Mouse (Mus musculus) testis, adult 2 months (tissue): ENCODE results near the gene Amigo1. TPM values are rescaled to one million over a fixed set of nuclear protein-coding genes. Genes with fewer than 3 reads are reported as not detected.
A peak's percentile ranks its signal among the peaks of the same experiment; 100 is the strongest.

Experiments used
- H3K27ac ChIP-seq: fragments of 200-500 bp; 2 replicates; pipeline ENCODE4 v1.5.1; 2012; ENCODE audit warnings: low read depth, low read length; ENCODE audit not compliant: control insufficient read depth, insufficient read depth
- H3K27me3 ChIP-seq: fragments of 200-500 bp; 2 replicates; pipeline ENCODE4 v1.6.1; 2012; ENCODE audit warnings: mild to moderate bottlenecking, low read length, moderate library complexity; ENCODE audit not compliant: control insufficient read depth, insufficient read depth
- H3K36me3 ChIP-seq: fragments of 200-500 bp; 2 replicates; pipeline ENCODE4 v1.6.1; 2012; ENCODE audit warnings: mild to moderate bottlenecking, low read length; ENCODE audit not compliant: control insufficient read depth, insufficient read depth
- H3K4me1 ChIP-seq: fragments of 200-500 bp; 2 replicates; pipeline ENCODE4 v1.6.1; 2012; ENCODE audit warnings: low read length; ENCODE audit not compliant: control insufficient read depth, insufficient read depth
- H3K4me3 ChIP-seq: fragments of 200-500 bp; 2 replicates; pipeline ENCODE4 v1.5.1; 2012; ENCODE audit warnings: low read depth, mild to moderate bottlenecking, low read length, moderate library complexity, mixed read lengths; ENCODE audit not compliant: control insufficient read depth
- CTCF ChIP-seq: fragments of 200-500 bp; IDR thresholded peaks from 2 replicates; pipeline ENCODE4 v1.5.1; 2012; ENCODE audit warnings: low read depth, mild to moderate bottlenecking, inconsistent platforms, low read length, moderate library complexity; ENCODE audit not compliant: control insufficient read depth, insufficient read depth, insufficient replicate concordance
- POLR2A ChIP-seq: fragments of 200-500 bp; IDR thresholded peaks from 2 replicates; pipeline ENCODE4 v1.6.1; 2012; ENCODE audit warnings: low read depth, mild to moderate bottlenecking, inconsistent platforms, low read length, moderate library complexity; ENCODE audit not compliant: control insufficient read depth
- polyA plus RNA-seq: library from polyadenylated mRNA; depleted of rRNA; stranded (reverse); fragments of >200 nt; gene quantifications from 2 replicates; pipeline ENCODE4 v1.2.3, GENCODE M21; 2012; rRNA removed

The Amigo1 gene
- 1.1 and 2.2 TPM in 2 replicates for polyA plus RNA-seq

DNA sequence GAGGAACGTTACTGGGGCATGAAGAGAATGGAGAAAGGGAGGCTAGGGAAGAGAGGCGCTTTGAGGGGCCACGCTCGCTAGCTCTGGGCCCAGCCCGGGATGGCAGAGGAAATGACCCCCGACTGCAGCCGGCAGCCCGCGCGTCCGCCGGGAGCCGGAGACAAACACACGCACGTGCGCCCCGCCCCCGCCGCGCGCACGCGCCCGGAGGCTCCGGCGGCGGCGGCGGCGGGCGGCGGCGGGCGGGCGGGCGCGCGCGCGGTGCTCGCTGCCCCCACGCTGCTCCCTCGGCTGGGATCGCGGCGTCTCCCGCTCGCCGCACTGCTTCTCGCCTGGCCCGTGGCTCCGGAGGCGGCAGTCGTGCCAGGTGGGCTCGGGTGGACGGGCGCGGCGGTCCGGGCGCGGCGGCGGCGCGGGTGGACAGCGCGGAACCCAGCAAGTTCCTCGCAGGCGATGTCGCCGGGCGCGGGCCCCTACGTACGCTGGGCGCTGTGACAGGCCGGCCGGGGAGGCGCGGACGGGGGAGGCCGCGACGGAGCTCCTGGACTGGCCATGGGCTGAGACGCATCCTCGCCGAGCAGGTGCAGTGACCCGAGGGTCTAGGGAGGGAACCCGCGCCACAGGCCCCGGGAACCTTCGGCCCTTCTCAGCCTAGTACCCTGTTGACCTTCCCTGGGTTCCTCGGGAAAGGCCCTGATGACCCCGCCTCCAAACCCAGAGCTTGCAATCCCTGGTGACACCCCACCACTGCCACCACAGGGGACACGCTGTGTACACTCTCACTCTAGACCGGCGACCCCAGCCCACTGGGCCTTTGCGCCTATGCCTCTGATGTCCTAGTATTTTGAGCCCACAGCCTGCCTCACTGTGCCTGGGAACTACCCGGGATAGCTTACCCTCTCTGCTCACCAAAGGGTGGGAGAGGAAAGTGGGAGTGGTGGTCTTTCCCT lies at the start of gene Amigo1:
Gene Amigo1, plus strand, starts transcription at position 238 of the 950 bp plus-strand sequence.
- H3K27me3 ChIP-seq, result no peaks in the 10 kb centered on the region
- H3K4me1 ChIP-seq, result peaks cover 7% of the 10 kb centered on the region
- peak within 1 kb of the TSS; percentile 80 for H3K4me3 ChIP-seq
- H3K27ac ChIP-seq, result no peak within 1 kb of the TSS
- no peaks in the 10 kb centered on the region for H3K36me3 ChIP-seq
- TF ChIP-seq POLR2A, result no peak
- TF ChIP-seq CTCF, result no peak

DNA sequence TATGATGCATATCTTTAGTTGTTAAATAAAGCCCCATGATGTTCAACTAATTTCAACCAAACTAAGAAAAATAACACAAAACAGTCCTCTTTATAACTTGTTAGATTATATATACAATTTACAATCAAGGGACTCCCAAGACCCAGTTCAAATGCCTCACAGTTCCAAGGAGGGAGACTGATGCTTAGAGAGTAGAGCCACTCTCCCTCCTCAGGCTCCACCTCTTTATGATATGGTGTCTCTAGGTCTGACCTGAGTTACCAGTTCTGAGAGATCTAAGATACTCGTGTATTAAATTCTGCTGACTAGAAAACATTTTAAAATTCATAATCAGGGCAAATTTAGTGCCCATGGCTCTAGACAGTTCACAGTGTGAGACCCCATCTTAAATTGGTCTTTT lies 47.0 kb upstream of the Amigo1 start:
- no peak overlapping the region for H3K27ac ChIP-seq
- H3K36me3 ChIP-seq, result no peaks in the 10 kb centered on the region
- no peaks in the 10 kb centered on the region for H3K27me3 ChIP-seq
- H3K4me3 ChIP-seq, result no peak overlapping the region
- TF ChIP-seq CTCF (no peak), POLR2A (no peak)
- H3K4me1 ChIP-seq, result no peaks in the 10 kb centered on the region; the same call in 1 of the 2 replicates

DNA sequence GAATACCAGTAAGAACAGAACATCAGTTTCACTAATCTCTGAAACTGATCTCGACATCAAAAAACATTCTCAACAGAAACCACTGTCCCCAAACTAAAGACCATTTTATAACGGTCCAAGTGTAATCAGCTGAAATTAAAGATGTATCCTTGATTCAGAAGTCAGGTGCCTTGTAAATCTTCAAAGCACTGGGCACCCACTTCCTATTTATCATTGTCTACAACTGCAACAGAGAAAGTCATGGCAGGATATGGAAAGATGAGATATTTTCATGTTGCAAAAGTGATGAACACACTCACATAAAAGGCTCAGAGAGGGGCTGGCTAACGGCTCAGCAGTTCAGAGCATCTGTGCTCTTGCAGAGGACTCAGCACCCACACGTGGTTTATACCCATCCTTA lies 45.3 kb upstream of the Amigo1 start:
- Histone ChIP-seq H3K4me3 (no peak overlapping the region), H3K4me1 (no peaks in the 10 kb centered on the region; the same call in 1 of the 2 replicates), H3K27me3 (no peaks in the 10 kb centered on the region), H3K27ac (no peak overlapping the region), H3K36me3 (no peaks in the 10 kb centered on the region)
- TF ChIP-seq POLR2A, result no peak
- TF ChIP-seq CTCF, result no peak

DNA sequence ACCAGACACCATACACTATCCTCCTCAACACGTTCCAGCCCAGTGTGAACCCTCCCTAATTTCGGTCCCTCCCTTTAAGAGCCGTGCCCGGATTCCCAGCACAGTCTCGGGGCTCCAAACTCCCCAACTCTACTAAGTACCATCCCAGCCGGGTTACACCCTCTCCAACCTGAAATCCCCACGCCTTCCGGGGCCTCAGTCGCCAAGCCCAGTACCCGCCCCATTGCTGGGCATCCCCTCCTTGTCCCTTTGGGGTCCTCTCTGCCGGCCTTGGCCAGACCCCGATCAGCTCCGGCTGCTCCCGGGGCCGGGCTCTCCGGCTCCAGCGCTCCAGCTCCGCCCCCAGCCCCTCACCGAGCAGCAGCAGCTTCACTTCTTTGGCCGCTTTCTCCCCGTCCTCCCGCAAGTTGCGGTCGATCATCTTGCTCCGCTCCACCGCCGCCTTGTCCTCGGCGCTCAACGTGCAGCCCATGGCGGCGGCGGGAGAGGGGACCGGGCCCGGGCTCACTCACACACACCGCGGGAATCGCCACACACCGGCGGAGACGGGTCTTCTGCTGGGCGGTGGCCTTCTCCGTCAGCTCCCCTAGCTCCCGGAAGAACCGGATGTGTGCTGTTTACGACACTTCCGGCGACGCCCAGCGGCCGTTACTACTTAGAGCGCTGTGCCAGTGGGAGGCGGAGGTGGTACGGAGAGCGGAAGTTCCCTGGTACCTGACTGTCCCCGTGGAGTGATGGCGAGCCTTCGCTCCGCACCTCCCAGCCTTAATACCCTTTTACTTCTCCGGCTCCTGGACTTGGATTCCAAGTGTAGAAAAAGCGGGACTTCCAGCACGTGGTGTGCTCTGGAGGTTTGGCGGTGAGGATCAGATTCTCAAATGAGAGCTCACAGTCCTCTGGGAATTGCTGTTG lies 40.3 kb upstream of the Amigo1 start, which contains the start of gene Gnai3:
Gene Gnai3, minus strand, starts transcription at position 613 of the 912 bp plus-strand sequence.
- no peak for TF ChIP-seq CTCF
- TF ChIP-seq POLR2A, result peak; percentile 100
- no peaks in the 10 kb centered on the region for H3K36me3 ChIP-seq
- no peaks in the 10 kb centered on the region for H3K27me3 ChIP-seq
- peak within 1 kb of the TSS; percentile 98 for H3K4me3 ChIP-seq
- peak within 1 kb of the TSS; percentile 92 for H3K27ac ChIP-seq
- peaks cover 12% of the 10 kb centered on the region for H3K4me1 ChIP-seq

DNA sequence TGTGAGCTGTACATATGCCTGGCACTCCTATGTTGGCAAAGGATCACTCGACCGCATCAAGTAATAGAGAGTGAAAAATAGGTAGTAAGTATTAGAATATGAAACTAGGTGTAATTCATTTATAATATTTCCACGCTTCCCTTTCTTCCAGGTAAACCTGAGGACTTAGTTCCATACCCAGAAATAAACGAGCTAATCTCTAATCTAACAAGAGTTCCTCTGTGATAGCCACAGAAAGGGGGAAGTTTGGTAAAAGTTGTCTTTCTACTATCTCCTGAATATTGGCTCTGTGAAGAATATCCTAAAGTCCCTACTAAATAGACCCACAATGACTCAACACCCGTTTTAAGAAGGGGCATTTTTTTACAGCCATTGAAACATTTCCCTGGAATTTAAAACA lies 39.5 kb upstream of the Amigo1 start:
- TF ChIP-seq POLR2A (no peak), CTCF (no peak)
- H3K4me3 ChIP-seq, result peak overlapping the region; percentile 98
- H3K4me1 ChIP-seq, result peaks cover 19% of the 10 kb centered on the region
- H3K27ac ChIP-seq, result peak overlapping the region; percentile 92
- H3K36me3 ChIP-seq, result no peaks in the 10 kb centered on the region
- no peaks in the 10 kb centered on the region for H3K27me3 ChIP-seq

DNA sequence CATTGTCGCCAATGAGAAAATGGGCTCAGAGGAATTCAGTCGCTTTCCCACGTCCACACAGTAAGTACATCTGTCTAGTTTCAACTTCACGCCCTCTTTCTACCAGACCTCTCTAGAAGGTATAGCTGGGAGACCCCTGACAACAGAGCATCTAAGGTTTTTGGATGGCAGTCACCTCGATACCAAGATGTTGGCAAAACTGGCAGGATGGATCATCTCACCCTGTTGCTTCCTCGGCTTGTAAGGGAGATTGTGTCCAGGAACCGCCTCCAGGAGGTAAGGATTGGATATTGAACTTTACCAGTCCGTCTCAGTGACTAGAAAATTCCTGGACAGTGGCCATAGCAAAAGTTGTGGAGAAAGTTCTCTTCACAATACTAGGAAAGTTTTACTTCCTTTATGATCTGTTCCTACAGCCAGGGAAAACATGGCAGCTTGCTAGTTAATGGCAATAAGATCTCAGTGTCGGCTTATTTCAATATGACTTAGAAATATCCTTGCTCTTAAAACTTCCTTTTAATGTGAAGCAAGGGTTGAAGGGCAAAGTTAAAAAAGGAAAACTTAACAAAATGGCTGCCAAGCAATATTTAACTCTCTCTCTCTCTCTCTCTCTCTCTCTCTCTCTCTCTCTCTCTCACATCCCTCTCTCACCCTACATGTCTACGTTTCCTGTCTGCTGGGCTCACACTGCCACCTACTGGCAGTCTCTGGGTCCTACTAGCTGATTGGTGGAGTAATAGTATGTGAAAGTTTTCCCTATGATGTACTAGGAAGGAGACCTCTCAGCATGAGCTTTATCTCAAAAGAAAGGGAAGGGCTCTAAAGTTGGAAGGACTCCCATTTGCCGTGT lies 38.5 kb upstream of the Amigo1 start:
- peak overlapping the region; percentile 48 for H3K4me3 ChIP-seq
- H3K27ac ChIP-seq, result no peak overlapping the region
- TF ChIP-seq CTCF, result peak; percentile 60; the same call in 1 of the 2 replicates
- TF ChIP-seq POLR2A, result no peak
- peaks cover 19% of the 10 kb centered on the region for H3K4me1 ChIP-seq
- H3K27me3 ChIP-seq, result no peaks in the 10 kb centered on the region
- no peaks in the 10 kb centered on the region for H3K36me3 ChIP-seq
